Mouse (Mus musculus) T-helper 17 cell (primary cell): Measurements from ENCODE around the gene Atf6b.

Source experiments
- in situ Hi-C, 2 experiments: fragments of 300-600 bp; cut with MboI, MseI; formaldehyde crosslinking; loops; 1 replicate in 1 of 2; 2 replicates in 1 of 2; pipeline ENCODE4 v1.15.1; 2025; ENCODE audit warnings: high pct_unique_total_duplicates in 2 of 2

The Atf6b gene

GRCm38 (mm10) chr17:34626773-34627092, 20.2 kb upstream of the Atf6b start:
- in situ Hi-C loops, result no loop called here

- in situ Hi-C loops, result no loop called here
Observed at GRCm38 (mm10) chr17:34627093-34627942, 19.6 kb upstream of the Atf6b start.

GRCm38 (mm10) chr17:34627943-34628643, 18.9 kb upstream of the Atf6b start, which contains the start of gene Ppt2:
TSS of gene Ppt2 (minus strand) at chr17:34628510.
- in situ Hi-C loops, result no loop called here

GRCm38 (mm10) chr17:34628644-34628967, 18.3 kb upstream of the Atf6b start:
- in situ Hi-C loops, result no loop called here

GRCm38 (mm10) chr17:34629221-34629751, 17.7 kb upstream of the Atf6b start, which contains the start of gene Prrt1:
TSS of gene Prrt1 (plus strand) at chr17:34629533.
- in situ Hi-C loops, result no loop called here

- in situ Hi-C loops, result no loop called here
Observed at GRCm38 (mm10) chr17:34629796-34630603, 16.9 kb upstream of the Atf6b start.

GRCm38 (mm10) chr17:34630761-34631301, 16.1 kb upstream of the Atf6b start:
- in situ Hi-C loops, result no loop called here

GRCm38 (mm10) chr17:34631647-34632046, 15.3 kb upstream of the Atf6b start:
- in situ Hi-C loops, result no loop called here

GRCm38 (mm10) chr17:34632261-34632691, 14.7 kb upstream of the Atf6b start:
- in situ Hi-C loops, result no loop called here

- in situ Hi-C loops, result no loop called here
Observed at GRCm38 (mm10) chr17:34635671-34636070, 11.3 kb upstream of the Atf6b start.

GRCm38 (mm10) chr17:34637459-34637858, 9.5 kb upstream of the Atf6b start:
- in situ Hi-C loops, result no loop called here

GRCm38 (mm10) chr17:34639461-34640255, 7.3 kb upstream of the Atf6b start:
- in situ Hi-C loops, result no loop called here

GRCm38 (mm10) chr17:34640778-34641601, 6.0 kb upstream of the Atf6b start:
- in situ Hi-C loops, result no loop called here

GRCm38 (mm10) chr17:34641945-34642344, 5.0 kb upstream of the Atf6b start:
- in situ Hi-C loops, result no loop called here

- in situ Hi-C loops, result no loop called here
Observed at GRCm38 (mm10) chr17:34643379-34643778, 3.6 kb upstream of the Atf6b start.

GRCm38 (mm10) chr17:34643944-34644343, 3.0 kb upstream of the Atf6b start:
- in situ Hi-C loops, result no loop called here

GRCm38 (mm10) chr17:34644608-34645007, 2.3 kb upstream of the Atf6b start, which contains the start of gene Fkbpl:
TSS of gene Fkbpl (plus strand) at chr17:34644764.
- in situ Hi-C loops, result no loop called here

GRCm38 (mm10) chr17:34645256-34645829, 1.6 kb upstream of the Atf6b start:
- in situ Hi-C loops, result no loop called here

GRCm38 (mm10) chr17:34645831-34646511, 975 bp upstream of the Atf6b start:
- in situ Hi-C loops, result no loop called here
